Comparison of ENCODE assay signal across 21 mouse cellular contexts in genomic region chr2:125253699-125254098, GRCm38 (mm10). TPM values are rescaled to one million over a fixed set of nuclear protein-coding genes. Genes with fewer than 3 reads are reported as not detected.
DNase-seq lines count a peak whose midpoint lies in the region; ATAC-seq and TF ChIP-seq lines count a peak whose summit lies in the region.
"Had no signal": no experiment of that assay in that cellular context is flagged by ENCODE, and none has a peak within 500 bp of the region (broad histone marks: within the 10 kb centered on the region; RNA-seq: fewer than 3 reads in every experiment).

No protein-coding gene starts in this region.

- H3K9me3 ChIP-seq in limb, embryonic 15.5 days, result no peaks in the 10 kb centered on the region
- no peaks in the 10 kb centered on the region for H3K9me3 ChIP-seq in limb, embryonic 10.5 days (replicated peaks)
- H3K9me3 ChIP-seq in midbrain, postnatal 0 days (ENCODE audit: low read length), result no peaks in the 10 kb centered on the region
- H3K9me3 ChIP-seq: embryonic facial prominence, embryonic 15.5 days; hindbrain, embryonic 12.5 days; hindbrain, embryonic 15.5 days had no signal

- H3K9ac ChIP-seq in limb, embryonic 15.5 days, result no peak overlapping the region
- H3K9ac ChIP-seq in midbrain, postnatal 0 days (replicated peaks; ENCODE audit: low read length, poor library complexity, severe bottlenecking), result no peak overlapping the region
- H3K9ac ChIP-seq: embryonic facial prominence, embryonic 12.5 days; embryonic facial prominence, embryonic 15.5 days; forebrain, postnatal 0 days; heart, embryonic 13.5 days; hindbrain, embryonic 12.5 days; hindbrain, embryonic 15.5 days had no signal

- H3K36me3 ChIP-seq in limb, embryonic 15.5 days, result peaks cover 65% of the 10 kb centered on the region
- H3K36me3 ChIP-seq in limb, embryonic 10.5 days, result peaks cover 97% of the 10 kb centered on the region
- 0 out of 2 replicates have a peak, but pooled peaks cover 14% of the 10 kb centered on the region for H3K36me3 ChIP-seq in midbrain, postnatal 0 days (ENCODE audit: insufficient read depth, low read length)

- no peak overlapping the region for H3K4me2 ChIP-seq in limb, embryonic 15.5 days
- H3K4me2 ChIP-seq in midbrain, postnatal 0 days (ENCODE audit: low read depth, low read length, poor library complexity, severe bottlenecking), result no peak overlapping the region
- H3K4me2 ChIP-seq: embryonic facial prominence, embryonic 12.5 days; embryonic facial prominence, embryonic 15.5 days; heart, embryonic 13.5 days; hindbrain, embryonic 12.5 days; hindbrain, embryonic 15.5 days had no signal

- no peak for TF ChIP-seq CTCF in gastrocnemius, adult 2 months (IDR thresholded peaks at IDR 0.05)
- TF ChIP-seq CTCF in midbrain, postnatal 0 days (IDR thresholded peaks at IDR 0.05), result no peak

- no peak for ATAC-seq in limb, embryonic 15.5 days (ENCODE audit: insufficient number of reproducible peaks, low FRiP score, low TSS enrichment, low read depth)
- no peak for ATAC-seq in midbrain, postnatal 0 days (ENCODE audit: low FRiP score)
- ATAC-seq: activated CD4-positive, CD25-positive, alpha-beta regulatory T cell, adult 4 months; forebrain, embryonic 14.5 days; forebrain, postnatal 0 days had no signal

- 91% methylated on average over 6 of the region's 6 CpGs for WGBS in limb, embryonic 15.5 days
- WGBS in limb, embryonic 10.5 days, result 97% methylated on average over 6 of the region's 6 CpGs
- 98% methylated on average over 6 of the region's 6 CpGs for WGBS in midbrain, postnatal 0 days

- DNase-seq in gastrocnemius, adult 2 months, result no peak
- DNase-seq in gastrocnemius, postnatal 36 days, result no peak
- no peak for DNase-seq in limb, embryonic 10.5 days (ENCODE audit: low spot score)
- DNase-seq in thymus, postnatal 14 days, result peak; percentile 27
- peak; percentile 21 for DNase-seq in thymus, postnatal 4 days
- DNase-seq in midbrain, postnatal 0 days (ENCODE audit: low spot score), result no peak
- DNase-seq: adrenal gland, adult 8-10 months; adrenal gland, postnatal 25 days; cerebellum, adult 18-20 months; cerebellum, adult 9-11 months; cerebellum, postnatal 25 days; forebrain, postnatal 0 days; gastrocnemius, postnatal 25 days had no signal

- H3K4me3 ChIP-seq in gastrocnemius, adult 2 months, result no peak overlapping the region
- H3K4me3 ChIP-seq in limb, embryonic 15.5 days, result no peak overlapping the region
- no peak overlapping the region for H3K4me3 ChIP-seq in limb, embryonic 10.5 days
- no peak overlapping the region for H3K4me3 ChIP-seq in midbrain, postnatal 0 days (ENCODE audit: low read depth, low read length)
- H3K4me3 ChIP-seq: embryonic facial prominence, embryonic 12.5 days; embryonic facial prominence, embryonic 15.5 days; heart, embryonic 13.5 days; hindbrain, embryonic 12.5 days; hindbrain, embryonic 15.5 days had no signal

- H3K27ac ChIP-seq in gastrocnemius, adult 2 months, result peak overlapping the region; percentile 28
- peak overlapping the region; percentile 54; the same call in 1 of the 2 replicates for H3K27ac ChIP-seq in limb, embryonic 15.5 days
- no peak overlapping the region for H3K27ac ChIP-seq in limb, embryonic 10.5 days
- H3K27ac ChIP-seq in midbrain, postnatal 0 days (ENCODE audit: low read depth, low read length), result no peak overlapping the region
- H3K27ac ChIP-seq: embryonic facial prominence, embryonic 12.5 days; embryonic facial prominence, embryonic 15.5 days; heart, embryonic 13.5 days; hindbrain, embryonic 12.5 days; hindbrain, embryonic 15.5 days had no signal

- H3K4me1 ChIP-seq in limb, embryonic 15.5 days, result peaks cover 7% of the 10 kb centered on the region
- H3K4me1 ChIP-seq in limb, embryonic 10.5 days, result peaks cover 12% of the 10 kb centered on the region
- H3K4me1 ChIP-seq in midbrain, postnatal 0 days (ENCODE audit: insufficient read depth, low read length), result no peaks in the 10 kb centered on the region; the same call in 1 of the 2 replicates

- intact Hi-C loops in gastrocnemius, adult 2 months (cut with DNase I), result no loop called here
- intact Hi-C loops in gastrocnemius, postnatal 36 days (cut with DNase I), result loop anchor here (5.0 to 10.0 kb wide), 2 partner anchors 354 to 471 kb away; partner anchors contain the start of gene Shc4

- no peaks in the 10 kb centered on the region for H3K27me3 ChIP-seq in limb, embryonic 15.5 days
- H3K27me3 ChIP-seq in limb, embryonic 10.5 days (ENCODE audit: low read depth, poor library complexity, severe bottlenecking), result no peaks in the 10 kb centered on the region
- H3K27me3 ChIP-seq in midbrain, postnatal 0 days (ENCODE audit: insufficient read depth, low read length), result no peaks in the 10 kb centered on the region
- H3K27me3 ChIP-seq: embryonic facial prominence, embryonic 12.5 days; embryonic facial prominence, embryonic 15.5 days; heart, embryonic 13.5 days; hindbrain, embryonic 12.5 days; hindbrain, embryonic 15.5 days had no signal

RNA-seq across cellular contexts. Expression of gene Dut, which starts 6.7 kb away (rescaled TPM):
- total RNA-seq in gastrocnemius, adult 2 months (2021), result 1 to 10 TPM; 7.0 to 7.3 TPM
- 1 to 10 TPM; 7.2 to 9.1 TPM for total RNA-seq in gastrocnemius, postnatal 36 days (2021)
- 97.0 and 100 TPM in 2 replicates for polyA plus RNA-seq in limb, embryonic 15.5 days (2015; fragmentation: Nextera tagmentation; extraction: Ambion mirVana)
- 257 and 309 TPM in 2 replicates for polyA plus RNA-seq in limb, embryonic 10.5 days (2016; fragmentation: Nextera tagmentation; extraction: Ambion mirVana)
- total RNA-seq in midbrain, postnatal 0 days (2014; rRNA removed), result 24.7 and 48.9 TPM in 2 replicates
- 85.6 and 88.2 TPM in 2 replicates for polyA plus RNA-seq in midbrain, postnatal 0 days (2015; fragmentation: Nextera tagmentation; extraction: Ambion mirVana)

Comparison
In these comparisons a context has a peak if more than half of its experiments do, and no peak if none do; other contexts are left out.
1. H3K27ac ChIP-seq: peak in gastrocnemius, adult 2 months (single experiment) and limb, embryonic 15.5 days (single experiment); none in limb, embryonic 10.5 days (single experiment) and midbrain, postnatal 0 days (single experiment).
2. DNase-seq: peak in thymus, postnatal 14 days (single experiment) and thymus, postnatal 4 days (single experiment); none in gastrocnemius, adult 2 months (single experiment), gastrocnemius, postnatal 36 days (0 of 2), limb, embryonic 10.5 days (single experiment) and midbrain, postnatal 0 days (single experiment).